Mouse (Mus musculus): ENCODE results near the gene Fsip1.

GRCm38 (mm10) chr2:118111488-118112131 is 145.2 kb downstream of the Fsip1 start, which contains the start of gene Thbs1:
- no peak for TF ChIP-seq CTCF (IDR thresholded peaks at IDR 0.05; ENCODE audit: borderline replicate concordance, insufficient read depth, low read length)
- peak; percentile 100 for TF ChIP-seq POLR2A (IDR thresholded peaks at IDR 0.05; ENCODE audit: low read depth, low read length)
